ENCODE assay signal across 9 mouse cellular contexts in genomic region chr14:59549106-59549505, GRCm38 (mm10). TPM values are rescaled to one million over a fixed set of nuclear protein-coding genes. Genes with fewer than 3 reads are reported as not detected.
DNase-seq lines count a peak whose midpoint lies in the region; ATAC-seq and TF ChIP-seq lines count a peak whose summit lies in the region.
"Had no signal": no experiment of that assay in that cellular context is flagged by ENCODE, and none has a peak within 500 bp of the region (broad histone marks: within the 10 kb centered on the region; RNA-seq: fewer than 3 reads in every experiment).

No protein-coding gene starts in this region.

- H3K27ac ChIP-seq in lung, embryonic 14.5 days (ENCODE audit: low read depth) = peak overlapping the region; percentile 56
- H3K27ac ChIP-seq in lung, postnatal 0 days (ENCODE audit: low read length) = no peak overlapping the region
- H3K27ac ChIP-seq in stomach, embryonic 16.5 days (ENCODE audit: low read length) = peak overlapping the region; percentile 36; the same call in 1 of the 2 replicates

- H3K4me2 ChIP-seq in lung, embryonic 14.5 days = no peak overlapping the region
- no peak overlapping the region for H3K4me2 ChIP-seq in lung, postnatal 0 days (replicated peaks; ENCODE audit: low read depth, low read length)
- no peak overlapping the region for H3K4me2 ChIP-seq in stomach, embryonic 16.5 days (ENCODE audit: low read depth, low read length)

- no peak overlapping the region for H3K9ac ChIP-seq in lung, embryonic 14.5 days
- H3K9ac ChIP-seq in lung, postnatal 0 days (replicated peaks; ENCODE audit: low read depth) = no peak overlapping the region
- no peak overlapping the region for H3K9ac ChIP-seq in stomach, embryonic 16.5 days (ENCODE audit: low read length)

- 67% methylated on average over 6 of the region's 6 CpGs for WGBS in lung, embryonic 14.5 days
- WGBS in lung, postnatal 0 days = 51% methylated on average over 6 of the region's 6 CpGs
- 64% methylated on average over 6 of the region's 6 CpGs for WGBS in stomach, embryonic 16.5 days

- TF ChIP-seq EP300 in lung, postnatal 0 days (IDR thresholded peaks at IDR 0.05) = no peak

- H3K27me3 ChIP-seq in lung, embryonic 14.5 days (ENCODE audit: insufficient read depth, low read length) = no peaks in the 10 kb centered on the region
- no peaks in the 10 kb centered on the region for H3K27me3 ChIP-seq in lung, postnatal 0 days (replicated peaks; ENCODE audit: insufficient read depth, low read length)
- no peaks in the 10 kb centered on the region for H3K27me3 ChIP-seq in stomach, embryonic 16.5 days (ENCODE audit: control insufficient read depth, insufficient read depth, low read length)

- intact Hi-C loops in heart, postnatal 36 days (cut with DNase I) = no loop called here

- ATAC-seq in lung, embryonic 14.5 days (ENCODE audit: insufficient read depth) = 0 out of 2 replicates have a peak, but pooled peaks have one; percentile 31
- no peak for ATAC-seq in lung, postnatal 0 days
- no peak for ATAC-seq in stomach, embryonic 16.5 days (ENCODE audit: insufficient read depth, low FRiP score)

- no peaks in the 10 kb centered on the region for H3K36me3 ChIP-seq in lung, embryonic 14.5 days (ENCODE audit: insufficient read depth)
- H3K36me3 ChIP-seq in lung, postnatal 0 days (ENCODE audit: insufficient read depth, low read length) = no peaks in the 10 kb centered on the region
- H3K36me3 ChIP-seq in stomach, embryonic 16.5 days (ENCODE audit: control insufficient read depth, insufficient read depth, low read length) = no peaks in the 10 kb centered on the region

- H3K9me3 ChIP-seq in lung, embryonic 14.5 days (ENCODE audit: low read depth, low read length) = no peaks in the 10 kb centered on the region
- no peaks in the 10 kb centered on the region for H3K9me3 ChIP-seq in lung, postnatal 0 days (ENCODE audit: low read length)
- H3K9me3 ChIP-seq in stomach, embryonic 16.5 days (replicated peaks; ENCODE audit: control insufficient read depth, low read length) = no peaks in the 10 kb centered on the region

- peak; percentile 7; the same call in 1 of the 2 replicates for TF ChIP-seq CTCF in lung, embryonic 14.5 days (IDR thresholded peaks at IDR 0.05; ENCODE audit: low read depth)
- TF ChIP-seq CTCF in lung, postnatal 0 days (IDR thresholded peaks at IDR 0.05) = no peak

- peaks cover 4% of the 10 kb centered on the region; the same call in 1 of the 2 replicates for H3K4me1 ChIP-seq in lung, embryonic 14.5 days (ENCODE audit: insufficient read depth)
- H3K4me1 ChIP-seq in lung, postnatal 0 days (ENCODE audit: insufficient read depth, low read depth, low read length) = peaks cover 6% of the 10 kb centered on the region; the same call in 1 of the 2 replicates
- peaks cover 16% of the 10 kb centered on the region for H3K4me1 ChIP-seq in stomach, embryonic 16.5 days (ENCODE audit: control insufficient read depth, insufficient read depth, low read length)

- H3K4me3 ChIP-seq in lung, embryonic 14.5 days (ENCODE audit: low read depth, low read length) = no peak overlapping the region
- H3K4me3 ChIP-seq in lung, postnatal 0 days (ENCODE audit: low read depth, low read length) = no peak overlapping the region
- H3K4me3 ChIP-seq in stomach, embryonic 16.5 days (replicated peaks; ENCODE audit: low read length) = no peak overlapping the region
- H3K4me3 ChIP-seq: myocyte had no signal

- DNase-seq in adrenal gland, adult (ENCODE audit: inconsistent age in 2 of 2, low spot score in 1 of 2) = peak; percentile 77 to 90
- no peak for DNase-seq in adrenal gland, postnatal 4 days (ENCODE audit: low spot score in 2 of 2)
- DNase-seq in lung, embryonic 14.5 days = peak; percentile 41
- DNase-seq in lung, postnatal 0 days (ENCODE audit: low spot score) = no peak
- DNase-seq in heart, postnatal 36 days = peak; percentile 75 to 79
- no peak for DNase-seq in embryo, embryonic 11 days
- DNase-seq in T-cell, adult 2 months (ENCODE audit: low spot score) = no peak

RNA-seq across cellular contexts. Expression of gene Cdadc1, which starts 48.7 kb away (rescaled TPM):
- 10 to 100 TPM; 63.7 to 64.2 TPM for total RNA-seq in adrenal gland, postnatal 4 days (2021)
- polyA plus RNA-seq in lung, embryonic 14.5 days (2014; fragmentation: Nextera tagmentation; extraction: Ambion mirVana) = 32.5 and 36.2 TPM in 2 replicates
- 42.0 and 42.3 TPM in 2 replicates for polyA plus RNA-seq in lung, postnatal 0 days (2015; fragmentation: Nextera tagmentation; extraction: Ambion mirVana)
- 10 to 100 TPM; 45.0 to 46.5 TPM for total RNA-seq in heart, postnatal 36 days (2021)
- polyA plus RNA-seq in stomach, embryonic 16.5 days (2015; fragmentation: Nextera tagmentation; extraction: Ambion mirVana) = 31.0 and 37.3 TPM in 2 replicates

Comparison
In these comparisons a context has a peak if more than half of its experiments do, and no peak if none do; other contexts are left out.
1. DNase-seq: peak in adrenal gland, adult (2 of 2), lung, embryonic 14.5 days (single experiment) and heart, postnatal 36 days (2 of 2); none in adrenal gland, postnatal 4 days (0 of 2), lung, postnatal 0 days (single experiment), embryo, embryonic 11 days (single experiment) and T-cell, adult 2 months (single experiment).